Mouse (Mus musculus): ENCODE measurements at regions not wholly inside any gene's neighbourhood (a gene's known extent, or its start where the extent isn't known, plus 50 kb on each side); places are given as distances from the start of the nearest gene placed in this dataset.

DNA sequence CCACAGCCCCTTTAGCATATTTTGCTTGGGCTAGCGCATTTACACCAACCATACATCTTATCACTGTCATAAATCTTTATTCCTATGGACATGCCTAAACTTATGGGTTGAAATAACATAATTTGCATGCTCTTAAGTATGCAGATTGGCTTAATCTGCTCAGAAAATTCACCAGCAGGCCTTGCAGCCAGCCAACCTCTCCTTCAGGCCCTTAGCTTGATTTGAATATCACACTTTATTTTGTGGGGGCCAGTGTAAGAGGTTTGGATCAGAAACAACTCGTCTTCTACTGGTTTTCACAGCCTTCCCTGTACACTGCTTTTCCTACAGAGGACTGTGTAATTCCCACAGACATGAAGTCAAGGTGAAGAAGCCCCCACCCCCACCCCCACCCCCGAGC, 153.0 kb downstream of the 4930564D02Rik start:
- no peaks in the 10 kb centered on the region for H3K79me2 ChIP-seq (ENCODE audit: control insufficient read depth, insufficient read depth, low read length, poor library complexity)
- TF ChIP-seq USF2 (IDR thresholded peaks at IDR 0.05; ENCODE audit: borderline replicate concordance in 1 of 2, insufficient read depth in 1 of 2, low read depth in 1 of 2, low read length in 2 of 2) = no peak
- no peak for TF ChIP-seq GABPA (IDR thresholded peaks at IDR 0.05; ENCODE audit: low read depth, low read length)
- TF ChIP-seq ZNF384 (IDR thresholded peaks at IDR 0.05; ENCODE audit: low read depth, low read length) = no peak
- no peak for TF ChIP-seq EP300 (IDR thresholded peaks at IDR 0.05; ENCODE audit: low read depth in 1 of 2, low read length in 2 of 2)
- no peak for TF ChIP-seq CHD2 (IDR thresholded peaks at IDR 0.05; ENCODE audit: low read length)
- no peak for TF ChIP-seq JUND (IDR thresholded peaks at IDR 0.05; ENCODE audit: low read depth, low read length)
- no peak for TF ChIP-seq CTCF (IDR thresholded peaks at IDR 0.05 in 2 of 3, conservative IDR thresholded peaks at IDR 0.05 in 1 of 3; ENCODE audit: control insufficient read depth in 1 of 3, insufficient read depth in 1 of 3, low read depth in 2 of 3, low read length in 3 of 3, poor library complexity in 1 of 3, severe bottlenecking in 1 of 3)
- no peak for TF ChIP-seq NRF1 (IDR thresholded peaks at IDR 0.05; ENCODE audit: insufficient read depth, low read depth, low read length, poor library complexity, severe bottlenecking)
- TF ChIP-seq POLR2A (IDR thresholded peaks at IDR 0.05; ENCODE audit: control insufficient read depth in 1 of 2, insufficient read depth in 1 of 2, low read depth in 1 of 2, low read length in 2 of 2, poor library complexity in 1 of 2) = no peak
- TF ChIP-seq SMC3 (IDR thresholded peaks at IDR 0.05; ENCODE audit: low read depth, low read length) = no peak
- no peak overlapping the region for H3K9ac ChIP-seq (ENCODE audit: control insufficient read depth, low read depth, low read length, poor library complexity, severe bottlenecking)
- H3K36me3 ChIP-seq (ENCODE audit: control insufficient read depth in 1 of 2, insufficient read depth in 2 of 2, low read length in 2 of 2) = no peaks in the 10 kb centered on the region
- no peak overlapping the region for H3K27ac ChIP-seq (ENCODE audit: control insufficient read depth, low read depth, low read length)
- no peaks in the 10 kb centered on the region for H3K27me3 ChIP-seq (ENCODE audit: control insufficient read depth in 1 of 2, insufficient read depth in 2 of 2, low read length in 2 of 2)
- H3K9me3 ChIP-seq (replicated peaks; ENCODE audit: insufficient read depth, low read length) = no peaks in the 10 kb centered on the region
- no peaks in the 10 kb centered on the region for H3K4me1 ChIP-seq (ENCODE audit: control insufficient read depth in 1 of 2, insufficient read depth in 2 of 2, low read length in 2 of 2)
- no peak overlapping the region for H3K4me3 ChIP-seq (ENCODE audit: control insufficient read depth in 1 of 2, insufficient read depth in 1 of 2, low read depth in 2 of 2, low read length in 2 of 2)
- DNase-seq (ENCODE audit: low read depth, low spot score) = no peak

DNA sequence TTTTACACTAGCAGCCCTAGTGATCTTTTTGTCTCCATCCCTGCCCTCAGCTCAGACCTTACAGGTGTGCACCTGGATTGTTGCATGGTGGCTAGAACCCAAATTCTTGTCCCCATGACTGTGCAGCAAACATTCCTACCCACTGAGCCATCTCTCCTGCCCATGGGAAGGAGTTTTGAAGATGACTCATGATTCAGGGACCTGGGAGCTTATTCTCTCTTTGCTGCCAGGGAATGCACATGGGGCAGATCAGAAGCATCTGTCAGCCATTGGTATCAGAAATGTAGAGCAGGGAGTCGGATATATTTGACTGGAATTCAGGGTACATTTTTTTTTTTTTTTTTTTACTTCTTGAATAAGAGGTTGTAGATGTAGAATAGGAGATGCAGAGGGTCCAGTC, 154.0 kb downstream of the 4930564D02Rik start:
- Histone ChIP-seq H3K4me3 (ENCODE audit: control insufficient read depth in 1 of 2, insufficient read depth in 1 of 2, low read depth in 2 of 2, low read length in 2 of 2) (no peak overlapping the region), H3K9ac (ENCODE audit: control insufficient read depth, low read depth, low read length, poor library complexity, severe bottlenecking) (no peak overlapping the region), H3K79me2 (ENCODE audit: control insufficient read depth, insufficient read depth, low read length, poor library complexity) (no peaks in the 10 kb centered on the region), H3K36me3 (ENCODE audit: control insufficient read depth in 1 of 2, insufficient read depth in 2 of 2, low read length in 2 of 2) (no peaks in the 10 kb centered on the region), H3K27me3 (ENCODE audit: control insufficient read depth in 1 of 2, insufficient read depth in 2 of 2, low read length in 2 of 2) (no peaks in the 10 kb centered on the region), H3K9me3 (replicated peaks; ENCODE audit: insufficient read depth, low read length) (no peaks in the 10 kb centered on the region), H3K27ac (ENCODE audit: control insufficient read depth, low read depth, low read length) (no peak overlapping the region), H3K4me1 (ENCODE audit: control insufficient read depth in 1 of 2, insufficient read depth in 2 of 2, low read length in 2 of 2) (no peaks in the 10 kb centered on the region)
- DNase-seq (ENCODE audit: low read depth, low spot score) = no peak
- TF ChIP-seq SMC3 (IDR thresholded peaks at IDR 0.05; ENCODE audit: low read depth, low read length) (no peak), TCF12 (IDR thresholded peaks at IDR 0.05; ENCODE audit: low read depth, low read length) (no peak), GABPA (IDR thresholded peaks at IDR 0.05; ENCODE audit: low read depth, low read length) (no peak), GATA1 (IDR thresholded peaks at IDR 0.05; ENCODE audit: low read depth, low read length) (no peak), UBTF (IDR thresholded peaks at IDR 0.05; ENCODE audit: borderline replicate concordance, insufficient read depth, low read depth, low read length) (no peak), TAL1 (IDR thresholded peaks at IDR 0.05; ENCODE audit: low read length) (no peak), EP300 (IDR thresholded peaks at IDR 0.05; ENCODE audit: low read depth in 1 of 2, low read length in 2 of 2) (no peak), RCOR1 (IDR thresholded peaks at IDR 0.05; ENCODE audit: low read depth, low read length) (no peak), ETS1 (IDR thresholded peaks at IDR 0.05; ENCODE audit: low read depth, low read length) (no peak), HCFC1 (IDR thresholded peaks at IDR 0.05; ENCODE audit: low read depth, low read length) (no peak), NELFE (IDR thresholded peaks at IDR 0.05; ENCODE audit: low read depth, low read length) (no peak), SIN3A (IDR thresholded peaks at IDR 0.05; ENCODE audit: low read length) (no peak), MXI1 (IDR thresholded peaks at IDR 0.05; ENCODE audit: low read depth, low read length) (no peak)
